22 mouse cellular contexts compared by ENCODE assay signal in genomic region chr6:92891535-92891934, GRCm38 (mm10). TPM values are rescaled to one million over a fixed set of nuclear protein-coding genes. Genes with fewer than 3 reads are reported as not detected.
"Had no signal": no experiment of that assay in that cellular context is flagged by ENCODE, and none has a peak within 500 bp of the region (broad histone marks: within the 10 kb centered on the region; RNA-seq: fewer than 3 reads in every experiment).

No protein-coding gene starts in this region.

- H3K4me3 ChIP-seq: liver, embryonic 13.5 days; liver, embryonic 15.5 days; lung, embryonic 15.5 days; midbrain, embryonic 12.5 days; neural tube, embryonic 13.5 days; neural tube, embryonic 15.5 days had no signal

- ATAC-seq: liver, postnatal 0 days; lung, postnatal 0 days; midbrain, embryonic 16.5 days had no signal

- H3K9me3 ChIP-seq: liver, embryonic 13.5 days; liver, embryonic 15.5 days; lung, embryonic 15.5 days; midbrain, embryonic 12.5 days; neural tube, embryonic 13.5 days; neural tube, embryonic 15.5 days had no signal

- H3K27me3 ChIP-seq: liver, embryonic 13.5 days; liver, embryonic 15.5 days; lung, embryonic 15.5 days; midbrain, embryonic 12.5 days; neural tube, embryonic 13.5 days; neural tube, embryonic 15.5 days had no signal

- H3K9ac ChIP-seq: liver, embryonic 13.5 days; liver, embryonic 15.5 days; liver, postnatal 0 days; lung, embryonic 15.5 days; midbrain, embryonic 12.5 days; neural tube, embryonic 13.5 days; neural tube, embryonic 15.5 days had no signal

- H3K4me1 ChIP-seq: liver, embryonic 13.5 days; liver, embryonic 15.5 days; lung, embryonic 15.5 days; neural tube, embryonic 13.5 days; neural tube, embryonic 15.5 days had no signal

- H3K27ac ChIP-seq: liver, embryonic 13.5 days; liver, embryonic 15.5 days; lung, embryonic 15.5 days; midbrain, embryonic 12.5 days; neural tube, embryonic 13.5 days; neural tube, embryonic 15.5 days had no signal

- DNase-seq: liver, embryonic 13.5 days; liver, postnatal 0 days; lung, adult 2 months; lung, postnatal 4 days; midbrain, embryonic 14.5 days; retina, postnatal 1 day; right cerebral cortex, adult 18-20 months; right cerebral cortex, postnatal 25 days; right cerebral cortex, postnatal 4 days; spleen, adult 18-20 months; thymus, adult 2 months; thymus, postnatal 25 days; thymus, postnatal 4 days had no signal

- H3K36me3 ChIP-seq: liver, embryonic 13.5 days; liver, embryonic 15.5 days; midbrain, embryonic 12.5 days; neural tube, embryonic 13.5 days; neural tube, embryonic 15.5 days had no signal

- H3K4me2 ChIP-seq: liver, embryonic 13.5 days; liver, embryonic 15.5 days; lung, embryonic 15.5 days; midbrain, embryonic 12.5 days; neural tube, embryonic 13.5 days; neural tube, embryonic 15.5 days had no signal

RNA-seq across cellular contexts. Expression of gene Gm15737, which starts 22.4 kb away (rescaled TPM):
- polyA plus RNA-seq: liver, embryonic 13.5 days; liver, embryonic 15.5 days; liver, postnatal 0 days; lung, adult 2 months; midbrain, embryonic 12.5 days; midbrain, embryonic 14.5 days; midbrain, embryonic 16.5 days; neural tube, embryonic 11.5 days; neural tube, embryonic 13.5 days; neural tube, embryonic 15.5 days; small intestine, adult 2 months; thymus, adult 2 months had no signal
